Mouse (Mus musculus): ENCODE measurements around the gene Dnmt3c.
"Not testable (repeated sequence)": the region's sequence is repeated elsewhere in the genome, so short reads cannot be mapped to it uniquely, and the experiment has no call there.

Dnmt3c gene

DNA sequence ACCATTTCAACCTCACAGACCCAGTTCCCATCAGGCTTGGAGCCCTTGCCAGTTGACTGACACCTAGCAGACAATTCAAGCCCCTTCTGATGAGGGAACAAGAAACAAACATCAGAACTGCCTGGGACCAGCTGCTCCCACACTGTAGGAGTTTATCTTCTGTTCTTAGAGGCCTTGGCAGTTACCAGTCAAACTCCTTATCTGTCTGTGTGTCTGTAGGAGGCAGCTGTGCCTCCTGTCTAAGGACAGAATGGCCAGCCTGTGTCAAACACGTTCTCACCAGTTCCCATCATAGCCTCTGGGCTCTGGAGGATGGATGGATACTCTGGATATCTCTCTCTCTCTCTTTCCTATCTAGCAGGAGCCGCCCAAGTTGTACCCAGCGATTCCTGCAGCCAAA is 21.4 kb downstream of the Dnmt3c start:
- DNase-seq (ENCODE audit: extremely low spot score, low read depth, low spot score) = not testable (repeated sequence)

DNA sequence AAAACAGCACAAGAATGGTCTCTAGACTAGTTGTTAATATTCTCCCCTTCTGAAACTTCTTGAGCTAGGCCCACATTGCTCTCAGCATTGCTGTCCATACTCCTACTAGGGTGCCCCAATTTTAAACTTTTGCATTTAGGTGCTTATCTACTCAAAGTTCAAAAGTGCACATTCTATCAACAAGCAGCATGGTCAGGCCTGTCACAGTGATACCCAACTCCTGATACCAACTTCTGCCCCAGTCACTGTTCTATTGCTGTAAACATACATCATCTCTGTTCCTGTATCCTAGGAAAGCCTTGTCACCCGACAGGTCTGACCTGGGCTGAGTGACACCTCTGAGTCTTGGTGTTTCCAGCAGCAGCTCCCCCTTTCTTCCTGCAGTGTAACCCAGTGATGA is 26.6 kb downstream of the Dnmt3c start:
- DNase-seq (ENCODE audit: extremely low spot score, low read depth, low spot score) = no peak

DNA sequence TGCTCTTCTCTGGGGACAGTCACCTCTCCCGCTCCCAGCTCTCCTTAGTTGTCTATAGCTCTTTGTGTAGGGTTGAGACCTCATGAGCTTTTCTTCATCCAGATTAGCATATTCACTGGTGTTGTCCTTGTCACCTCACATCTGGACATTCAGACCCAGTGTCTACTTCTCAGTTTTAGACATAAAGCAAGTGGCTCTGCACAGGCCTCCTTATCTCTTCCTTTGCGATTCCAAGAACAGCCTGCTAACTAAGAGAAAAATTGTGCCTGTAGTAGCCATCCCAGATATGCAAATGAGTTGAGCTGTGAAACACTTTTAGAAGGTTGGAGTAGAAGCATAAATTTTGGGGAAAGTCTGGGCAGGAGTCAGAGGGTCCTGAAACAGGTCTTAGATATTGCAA is 28.0 kb downstream of the Dnmt3c start:
- no peak for DNase-seq (ENCODE audit: extremely low spot score, low read depth, low spot score)

DNA sequence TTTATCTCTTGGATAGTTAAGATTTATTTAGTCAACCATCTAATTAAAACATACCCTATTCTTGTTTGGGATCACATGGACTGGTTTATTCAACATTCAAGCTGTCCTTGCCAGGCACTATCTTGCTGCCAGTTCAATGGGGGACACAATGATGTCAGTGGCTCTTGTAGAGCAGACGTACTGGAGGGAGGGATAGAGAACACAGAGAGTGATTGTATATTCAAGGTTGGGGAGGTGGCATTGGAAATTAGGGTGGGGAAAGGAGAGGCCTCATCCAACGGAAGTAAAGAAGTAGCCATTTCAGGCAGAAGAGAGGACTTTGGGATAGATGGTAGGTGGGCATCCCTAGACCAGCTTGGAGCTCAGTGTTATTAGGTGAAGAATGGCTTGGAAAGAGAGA is 28.4 kb downstream of the Dnmt3c start:
- DNase-seq (ENCODE audit: extremely low spot score, low read depth, low spot score) = no peak

DNA sequence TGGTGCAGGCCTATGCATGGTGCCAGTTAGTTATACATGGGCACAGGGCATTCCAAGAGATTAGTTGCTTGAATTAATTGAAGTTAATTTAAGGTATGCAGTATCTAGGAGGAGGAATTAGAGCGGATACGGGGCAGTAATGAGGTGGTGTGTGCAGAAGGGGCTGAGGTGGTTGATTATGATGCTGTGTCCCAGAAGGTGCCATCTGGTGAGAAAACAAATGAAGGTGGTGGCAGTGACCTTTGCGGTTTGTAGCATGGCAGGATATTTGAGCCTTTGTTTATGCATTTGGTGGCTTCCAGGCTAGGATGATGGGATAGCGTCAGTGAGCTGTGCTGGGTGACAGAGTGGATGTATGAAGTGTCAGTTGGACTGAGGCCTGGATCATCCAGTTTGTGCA is 28.8 kb downstream of the Dnmt3c start:
- DNase-seq (ENCODE audit: extremely low spot score, low read depth, low spot score) = no peak

DNA sequence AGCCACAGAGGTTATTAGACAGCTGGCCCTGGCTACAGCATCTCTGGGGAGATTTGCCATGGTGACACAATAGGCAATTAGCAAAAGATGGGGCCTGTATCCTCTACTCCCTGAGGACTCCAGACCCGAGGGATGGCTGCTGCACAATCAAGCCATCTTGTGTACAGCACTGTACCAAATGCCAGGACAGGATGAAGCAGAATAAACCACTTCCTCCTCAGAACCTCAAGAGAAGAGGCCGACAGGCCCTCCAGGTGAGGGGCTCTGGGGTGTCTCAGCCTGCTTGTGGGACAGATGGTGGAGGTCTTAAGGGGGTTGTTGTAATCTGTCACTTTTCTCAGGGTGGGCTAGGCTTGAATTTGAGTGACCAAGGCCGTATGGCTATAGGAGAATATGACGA is 37.6 kb downstream of the Dnmt3c start:
- DNase-seq (ENCODE audit: extremely low spot score, low read depth, low spot score) = no peak

DNA sequence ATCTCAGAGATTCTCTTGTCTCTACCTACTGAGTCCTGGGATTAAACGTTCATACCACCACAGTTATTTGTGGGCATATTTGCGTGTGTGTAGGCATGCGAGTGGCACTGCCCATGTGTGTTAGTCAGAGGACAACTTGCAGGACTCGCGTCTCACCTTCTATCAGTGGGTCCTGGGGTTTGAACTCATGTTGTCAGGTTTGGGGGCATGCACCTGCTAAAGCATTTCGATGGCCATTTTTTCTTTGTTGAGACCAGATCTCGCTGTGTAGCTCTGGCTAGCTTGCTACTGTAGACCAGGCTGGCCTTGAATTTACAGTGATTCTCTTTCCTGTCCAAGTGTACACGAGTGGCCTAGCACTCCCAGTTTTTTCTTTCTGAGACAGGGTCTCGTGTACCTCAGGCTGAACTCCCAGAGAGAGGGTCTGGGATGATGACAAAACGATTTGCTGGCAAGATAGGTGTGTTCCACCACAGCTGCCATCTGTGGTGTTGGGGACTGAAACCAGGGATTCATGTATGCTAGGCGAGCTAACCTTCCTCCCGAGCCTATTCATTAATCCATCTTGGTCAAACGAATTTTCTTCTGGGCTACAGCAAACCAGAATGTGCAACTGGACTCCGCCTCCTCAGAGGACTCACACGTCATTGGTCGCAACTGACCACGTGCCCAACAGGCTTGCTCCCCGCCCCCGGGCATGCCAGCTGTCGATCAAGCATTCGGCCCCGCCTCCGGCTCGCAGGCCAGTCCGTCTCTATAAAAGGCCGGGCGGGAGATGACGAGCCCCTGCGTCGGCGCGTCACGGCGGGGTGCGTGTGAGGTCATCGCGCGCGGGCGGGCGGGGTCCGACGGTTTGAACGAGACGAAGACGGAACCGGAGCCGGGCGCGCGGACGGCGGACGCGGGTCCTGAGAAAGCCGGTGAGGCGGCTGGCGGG is 44.3 kb downstream of the Dnmt3c start, which contains the start of gene Mapre1:
Mapre1 (plus strand) TSS at position 775 of the 937 bp plus-strand sequence.
- DNase-seq (ENCODE audit: extremely low spot score, low read depth, low spot score) = peak; percentile 93

DNA sequence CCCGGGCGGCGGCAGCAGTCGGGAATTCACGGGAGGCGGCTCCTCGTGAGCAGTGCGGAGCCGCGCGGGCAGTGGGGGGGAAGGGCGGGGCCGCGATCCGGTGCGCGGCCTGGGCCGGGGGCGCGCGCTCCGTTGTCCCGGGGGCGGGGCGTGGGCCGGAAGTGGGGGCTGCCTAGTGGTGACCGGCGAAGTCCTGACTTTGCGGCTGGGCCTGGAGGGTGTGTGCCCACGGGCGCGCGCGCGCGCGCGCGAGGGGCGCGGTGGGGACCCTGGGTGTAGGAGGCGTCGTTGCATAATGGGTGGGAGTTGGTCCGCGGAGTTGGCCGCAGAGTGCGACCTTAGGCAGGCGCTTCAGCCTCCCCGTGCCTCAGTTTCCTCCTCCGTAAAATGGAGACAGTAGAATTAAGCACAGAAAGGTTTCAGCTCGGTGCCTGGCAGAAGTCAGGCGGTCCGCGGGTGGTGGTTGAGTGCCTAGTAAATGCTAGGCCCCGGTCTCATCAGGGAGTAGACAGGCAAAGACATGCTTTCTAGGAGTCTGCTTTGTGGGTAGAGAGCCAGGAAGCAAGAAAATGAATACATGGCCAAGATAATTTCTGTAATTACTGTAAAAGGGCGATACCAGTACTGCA is 45.1 kb downstream of the Dnmt3c start:
- DNase-seq (ENCODE audit: extremely low spot score, low read depth, low spot score) = no peak

DNA sequence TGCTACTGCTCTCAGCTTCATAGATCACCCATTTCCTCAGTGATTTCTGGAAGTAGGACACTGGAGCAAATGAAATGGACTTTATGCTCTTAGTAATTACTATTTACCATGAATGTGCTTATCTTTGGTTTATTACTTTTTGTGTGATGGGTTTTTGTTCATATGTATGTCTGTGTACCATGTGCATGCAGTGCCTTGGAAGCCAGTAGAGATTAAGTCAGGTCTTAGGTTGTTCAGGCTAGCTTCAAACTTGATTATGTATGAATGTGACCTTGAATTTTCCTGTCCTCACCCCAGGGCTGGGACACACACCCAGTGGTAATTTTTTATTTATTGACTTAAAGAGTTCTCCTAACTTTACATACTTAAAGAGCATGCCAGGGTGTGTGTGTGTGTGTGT is 51.5 kb downstream of the Dnmt3c start:
- no peak for DNase-seq (ENCODE audit: extremely low spot score, low read depth, low spot score)

DNA sequence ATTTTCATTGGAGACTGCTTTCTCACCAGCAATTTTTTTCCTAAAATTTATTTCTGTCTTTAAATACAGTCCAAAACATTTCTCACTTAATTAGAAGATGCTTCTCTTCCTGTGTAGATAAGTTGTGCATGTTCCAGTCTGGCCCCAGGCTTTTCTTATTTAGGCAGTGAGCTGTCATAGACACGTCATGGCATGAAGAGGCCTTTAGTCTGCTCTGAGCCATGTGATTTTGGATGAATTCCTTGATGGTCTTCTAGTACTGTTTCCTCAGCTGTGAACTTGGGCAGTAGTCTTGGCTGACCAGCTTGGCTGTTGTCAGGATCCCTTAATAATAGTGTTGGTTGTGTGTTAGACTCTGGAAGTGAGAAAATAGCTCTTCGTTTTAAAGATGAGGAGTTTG is 53.9 kb downstream of the Dnmt3c start:
- DNase-seq (ENCODE audit: extremely low spot score, low read depth, low spot score) = no peak

DNA sequence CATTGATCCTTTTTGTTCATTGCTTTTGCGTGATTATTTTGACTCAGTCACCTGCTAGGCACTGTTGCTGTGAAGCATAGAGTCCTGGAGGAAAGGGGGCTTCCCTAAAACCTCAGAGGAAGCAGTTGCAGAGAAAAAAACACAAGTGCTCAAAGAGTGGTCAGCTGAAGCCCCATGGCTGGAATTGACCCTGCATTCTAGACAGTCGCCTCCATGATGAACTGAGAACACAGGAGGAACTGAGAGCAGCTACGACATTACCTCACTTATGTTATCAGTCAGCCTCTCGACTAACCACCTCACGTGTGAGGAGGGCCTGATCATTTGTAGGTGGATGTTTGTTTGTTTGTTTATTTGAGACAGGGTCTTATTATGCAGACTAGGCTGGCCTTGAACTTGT is 65.7 kb downstream of the Dnmt3c start:
- DNase-seq (ENCODE audit: extremely low spot score, low read depth, low spot score) = no peak

DNA sequence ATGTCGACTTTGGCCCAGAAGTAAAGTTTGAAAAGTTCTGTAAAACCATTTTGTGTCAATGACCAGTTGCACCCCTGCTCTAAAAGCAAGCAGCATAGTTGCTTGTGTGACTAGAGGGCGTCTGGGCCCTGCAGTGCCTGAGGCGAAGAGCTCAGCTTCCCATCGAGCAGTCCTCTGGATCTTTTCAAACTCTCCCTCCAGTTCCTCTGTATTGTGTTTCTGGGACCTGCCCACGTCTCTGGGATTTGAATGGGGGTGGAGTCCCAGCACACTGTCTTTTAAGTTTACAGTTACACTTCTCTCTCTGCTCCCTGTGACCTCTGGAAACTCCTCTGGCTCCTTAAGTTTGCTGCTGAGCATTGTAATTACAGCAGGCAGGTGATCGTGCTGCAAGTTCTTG is 71.0 kb downstream of the Dnmt3c start:
- no peak for DNase-seq (ENCODE audit: extremely low spot score, low read depth, low spot score)

DNA sequence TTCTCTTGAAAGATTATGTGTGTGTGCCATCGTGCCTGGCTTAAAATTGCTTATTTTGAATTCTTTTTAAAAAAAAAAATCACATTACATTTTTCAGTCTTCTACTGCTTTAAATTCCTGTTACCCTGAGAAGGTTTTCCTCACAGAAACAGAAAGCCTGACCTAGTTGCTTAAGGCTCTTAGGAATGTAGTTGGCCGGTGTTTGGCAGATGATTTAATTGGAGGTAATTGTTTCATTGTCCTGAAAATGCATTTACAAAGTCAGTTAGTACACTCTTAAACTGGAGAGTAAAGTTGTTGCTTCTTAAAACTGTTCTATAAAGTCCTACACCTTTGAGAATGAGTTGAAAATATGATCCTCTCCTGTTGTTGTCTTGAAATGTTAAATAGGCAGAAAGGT is 72.4 kb downstream of the Dnmt3c start:
- DNase-seq (ENCODE audit: extremely low spot score, low read depth, low spot score) = no peak

DNA sequence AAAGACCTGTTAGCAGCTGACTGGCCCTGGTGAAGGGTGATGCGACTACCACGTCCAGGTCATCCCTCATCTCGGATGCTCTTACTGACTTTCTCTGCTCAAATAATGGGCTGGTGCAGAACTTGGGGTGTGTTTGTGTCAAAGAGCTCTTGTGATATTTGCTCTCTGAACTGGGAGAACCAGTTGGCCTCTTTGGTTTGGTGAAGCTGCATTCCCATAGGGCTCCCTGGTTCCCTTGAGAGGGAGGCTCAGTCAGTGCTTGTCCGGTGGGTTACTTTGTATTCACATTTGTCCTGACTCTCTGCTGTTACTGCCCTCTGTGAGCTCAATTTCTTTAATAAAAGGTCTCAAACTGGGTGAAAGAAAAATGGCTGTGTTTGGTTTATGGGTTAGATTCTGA is 76.5 kb downstream of the Dnmt3c start:
- DNase-seq (ENCODE audit: extremely low spot score, low read depth, low spot score) = no peak

DNA sequence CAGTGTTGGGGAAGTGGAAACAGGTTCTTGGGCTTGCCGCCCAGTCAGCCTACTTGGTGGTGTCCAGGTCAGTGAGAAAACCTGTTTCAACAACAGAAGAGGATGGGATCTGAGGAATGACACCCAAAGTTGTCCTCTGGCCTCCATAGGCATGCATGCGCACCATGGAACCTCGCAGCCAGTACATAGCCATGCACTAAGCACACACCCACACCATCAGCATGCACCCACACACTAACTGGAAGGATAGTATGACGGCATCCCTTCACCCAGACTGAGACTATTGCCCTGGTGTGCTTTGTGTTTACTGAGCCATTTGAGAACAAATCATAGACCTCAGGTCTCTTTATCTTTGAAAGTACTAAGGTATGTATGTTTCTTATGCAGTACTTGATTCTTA is 79.0 kb downstream of the Dnmt3c start:
- DNase-seq (ENCODE audit: extremely low spot score, low read depth, low spot score) = no peak

DNA sequence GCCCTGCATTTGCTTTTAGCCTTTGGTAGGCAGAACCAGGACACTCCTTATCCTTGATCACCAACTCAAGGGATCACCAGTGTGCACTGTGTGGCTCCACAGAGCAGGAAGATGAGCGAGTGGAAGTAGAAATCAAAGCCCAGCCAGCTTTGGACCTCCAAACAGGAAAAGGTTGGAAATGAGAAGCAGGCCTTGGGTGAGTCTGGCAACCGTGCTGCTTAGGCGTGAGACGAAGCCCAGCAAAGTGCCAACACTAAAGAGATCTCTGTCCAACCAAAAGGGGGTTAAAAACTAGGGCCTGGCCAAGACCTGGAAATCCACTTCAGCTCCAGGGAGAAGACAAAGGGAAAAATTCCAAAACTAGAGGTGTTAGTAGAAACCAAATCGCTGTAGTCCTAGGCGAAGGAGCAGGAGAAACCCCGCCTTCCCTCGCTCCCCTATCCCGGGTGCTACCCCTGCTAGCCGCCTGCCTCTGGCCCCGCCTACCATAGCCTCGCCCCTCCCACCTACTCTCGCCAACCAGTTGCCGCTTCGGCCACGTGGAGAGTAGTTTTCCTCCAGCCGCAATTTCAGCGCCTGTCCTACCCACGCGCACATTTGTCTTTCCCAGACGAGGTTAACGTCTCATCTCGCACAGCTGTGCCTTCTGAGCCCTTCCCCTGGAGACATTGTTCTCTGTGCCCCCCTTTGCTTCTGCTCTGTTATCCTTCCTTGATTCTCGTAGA is 82.3 kb downstream of the Dnmt3c start:
- DNase-seq (ENCODE audit: extremely low spot score, low read depth, low spot score) = peak; percentile 8

Data from hindlimb bud, embryonic 11.5 days (tissue).